ENCODE assay signal across 13 mouse cellular contexts in the genomic region with DNA sequence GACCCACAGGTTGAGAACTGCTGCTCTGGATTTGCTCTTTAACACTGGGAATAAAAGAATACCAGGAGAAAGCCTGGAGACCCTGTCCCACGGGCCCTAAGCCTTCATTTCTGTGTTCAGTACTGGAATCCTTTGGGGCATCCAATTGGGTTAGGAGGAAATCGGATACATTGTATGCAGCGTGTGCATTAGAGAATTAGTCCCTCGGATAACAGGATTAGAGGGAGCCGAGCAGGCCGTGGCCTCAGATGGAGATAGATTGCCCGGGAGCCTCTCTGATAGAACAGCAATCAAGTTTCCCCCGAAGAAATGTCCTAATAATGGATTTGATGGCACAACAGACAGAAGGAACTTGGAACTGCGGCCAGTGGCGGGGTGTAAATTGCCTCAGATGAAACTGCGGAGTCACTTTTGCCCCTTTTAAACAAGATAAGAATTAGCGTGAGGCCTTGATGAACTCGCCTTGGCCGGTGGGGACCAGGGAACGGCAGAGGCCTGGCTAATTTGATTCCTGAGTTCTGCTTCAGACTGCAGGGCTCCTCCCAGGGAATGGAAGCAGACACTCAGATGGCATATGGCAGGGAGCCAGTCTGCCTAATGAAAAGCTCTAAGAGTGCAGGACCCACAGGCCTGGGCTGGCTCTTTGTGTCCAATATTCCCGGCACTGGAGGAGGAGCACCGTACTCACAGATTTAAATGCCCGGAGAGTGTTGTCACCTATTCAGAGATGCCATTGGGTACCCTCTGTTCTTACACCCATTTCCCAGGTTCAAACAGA. TPM values are rescaled to one million over a fixed set of nuclear protein-coding genes. Genes with fewer than 3 reads are reported as not detected.
DNase-seq lines count a peak whose midpoint lies in the region; ATAC-seq and TF ChIP-seq lines count a peak whose summit lies in the region.
"Had no signal": no experiment of that assay in that cellular context is flagged by ENCODE, and none has a peak within 500 bp of the region (broad histone marks: within the 10 kb centered on the region; RNA-seq: fewer than 3 reads in every experiment).

No protein-coding gene starts in this region.

- H3K4me3 ChIP-seq in intestine, embryonic 14.5 days (ENCODE audit: low read depth, low read length) = no peak overlapping the region
- no peak overlapping the region for H3K4me3 ChIP-seq in intestine, postnatal 0 days (ENCODE audit: low read depth, low read length)
- no peak overlapping the region for H3K4me3 ChIP-seq in forebrain, embryonic 13.5 days
- no peak overlapping the region for H3K4me3 ChIP-seq in midbrain, embryonic 13.5 days (replicated peaks)
- H3K4me3 ChIP-seq: megakaryocyte, embryonic 14.5 days had no signal

- H3K9me3 ChIP-seq in intestine, embryonic 14.5 days (ENCODE audit: control insufficient read depth, low read length) = no peaks in the 10 kb centered on the region
- H3K9me3 ChIP-seq in intestine, postnatal 0 days (ENCODE audit: control insufficient read depth) = no peaks in the 10 kb centered on the region
- H3K9me3 ChIP-seq in forebrain, embryonic 13.5 days (replicated peaks) = no peaks in the 10 kb centered on the region
- no peaks in the 10 kb centered on the region for H3K9me3 ChIP-seq in midbrain, embryonic 13.5 days
- H3K9me3 ChIP-seq: megakaryocyte, embryonic 14.5 days had no signal

- no peaks in the 10 kb centered on the region for H3K36me3 ChIP-seq in intestine, embryonic 14.5 days (ENCODE audit: control insufficient read depth, insufficient read depth, low read length)
- H3K36me3 ChIP-seq in intestine, postnatal 0 days (ENCODE audit: control insufficient read depth, insufficient read depth) = no peaks in the 10 kb centered on the region
- H3K36me3 ChIP-seq in forebrain, embryonic 13.5 days (ENCODE audit: poor library complexity, severe bottlenecking) = no peaks in the 10 kb centered on the region
- no peaks in the 10 kb centered on the region for H3K36me3 ChIP-seq in midbrain, embryonic 13.5 days

- intact Hi-C loops in gastrocnemius, postnatal 36 days (cut with DNase I) = no loop called here

- ATAC-seq in intestine, embryonic 14.5 days (replicated peaks; ENCODE audit: low FRiP score, low TSS enrichment, low read depth) = no peak
- ATAC-seq in intestine, postnatal 0 days = no peak
- ATAC-seq in forebrain, embryonic 13.5 days = peak; percentile 65; the same call in 1 of the 2 replicates
- peak; percentile 82 for ATAC-seq in midbrain, embryonic 13.5 days
- ATAC-seq: inflammation-experienced regulatory T-cells, adult 6 months had no signal

- TF ChIP-seq CTCF in intestine, postnatal 0 days (IDR thresholded peaks at IDR 0.05; ENCODE audit: low read depth) = no peak

- no peaks in the 10 kb centered on the region for H3K4me1 ChIP-seq in intestine, embryonic 14.5 days (replicated peaks; ENCODE audit: control insufficient read depth, insufficient read depth, low read length)
- no peaks in the 10 kb centered on the region for H3K4me1 ChIP-seq in intestine, postnatal 0 days (replicated peaks; ENCODE audit: control insufficient read depth, insufficient read depth, low read length)
- peaks cover 22% of the 10 kb centered on the region for H3K4me1 ChIP-seq in forebrain, embryonic 13.5 days
- H3K4me1 ChIP-seq in midbrain, embryonic 13.5 days (replicated peaks) = peaks cover 17% of the 10 kb centered on the region
- H3K4me1 ChIP-seq: megakaryocyte, embryonic 14.5 days had no signal

- no peaks in the 10 kb centered on the region for H3K27me3 ChIP-seq in intestine, embryonic 14.5 days (replicated peaks; ENCODE audit: control insufficient read depth, insufficient read depth, low read length)
- H3K27me3 ChIP-seq in intestine, postnatal 0 days (replicated peaks; ENCODE audit: control insufficient read depth, insufficient read depth, low read length) = no peaks in the 10 kb centered on the region
- no peaks in the 10 kb centered on the region for H3K27me3 ChIP-seq in forebrain, embryonic 13.5 days
- 0 out of 2 replicates have a peak, but pooled peaks cover 3% of the 10 kb centered on the region for H3K27me3 ChIP-seq in midbrain, embryonic 13.5 days

- 64% methylated on average over 18 of the region's 18 CpGs for WGBS in intestine, embryonic 14.5 days
- 65% methylated on average over 18 of the region's 18 CpGs for WGBS in intestine, postnatal 0 days
- 46% methylated on average over 18 of the region's 18 CpGs for WGBS in forebrain, embryonic 13.5 days
- WGBS in midbrain, embryonic 13.5 days = 25% methylated on average over 18 of the region's 18 CpGs

- H3K27ac ChIP-seq in intestine, embryonic 14.5 days (ENCODE audit: low read depth) = no peak overlapping the region
- H3K27ac ChIP-seq in intestine, postnatal 0 days (ENCODE audit: low read depth, low read length) = no peak overlapping the region
- peak overlapping the region; percentile 55 for H3K27ac ChIP-seq in forebrain, embryonic 13.5 days
- peak overlapping the region; percentile 65 for H3K27ac ChIP-seq in midbrain, embryonic 13.5 days

- H3K9ac ChIP-seq in intestine, embryonic 14.5 days (ENCODE audit: low read length) = no peak overlapping the region
- no peak overlapping the region for H3K9ac ChIP-seq in intestine, postnatal 0 days (ENCODE audit: low read depth, low read length)
- 0 out of 2 replicates have a peak overlapping the region, but pooled peaks have one; percentile 14 for H3K9ac ChIP-seq in forebrain, embryonic 13.5 days
- H3K9ac ChIP-seq in midbrain, embryonic 13.5 days (replicated peaks) = no peak overlapping the region

- H3K4me2 ChIP-seq in intestine, embryonic 14.5 days (ENCODE audit: low read length) = no peak overlapping the region
- H3K4me2 ChIP-seq in intestine, postnatal 0 days (replicated peaks; ENCODE audit: low read depth) = no peak overlapping the region
- no peak overlapping the region for H3K4me2 ChIP-seq in forebrain, embryonic 13.5 days
- H3K4me2 ChIP-seq in midbrain, embryonic 13.5 days (replicated peaks) = no peak overlapping the region

- DNase-seq in intestine, embryonic 14.5 days (ENCODE audit: low spot score) = peak; percentile 55
- DNase-seq in Muller cell, postnatal 12 days (ENCODE audit: inconsistent ontology term) = peak; percentile 52
- no peak for DNase-seq in spleen, postnatal 4 days (ENCODE audit: low spot score in 2 of 2)
- no peak for DNase-seq in gastrocnemius, postnatal 36 days
- DNase-seq: kidney, postnatal 4 days; lung, adult 2 months; thymus, postnatal 14 days had no signal

RNA-seq across cellular contexts. Expression of gene Htr3a, which starts 5.3 kb away (rescaled TPM):
- polyA plus RNA-seq in intestine, embryonic 14.5 days (2014; fragmentation: Nextera tagmentation; extraction: Ambion mirVana) = 2.5 and 2.7 TPM in 2 replicates
- polyA plus RNA-seq in intestine, postnatal 0 days (2015; fragmentation: Nextera tagmentation; extraction: Ambion mirVana) = 6.2 and 7.3 TPM in 2 replicates
- polyA plus RNA-seq in forebrain, embryonic 13.5 days (2015; fragmentation: Nextera tagmentation; extraction: Ambion mirVana) = 1.9 and 2.0 TPM in 2 replicates
- 0.46 and 1.2 TPM in 2 replicates for polyA plus RNA-seq in midbrain, embryonic 13.5 days (2015; fragmentation: Nextera tagmentation; extraction: Ambion mirVana)
- not detected for total RNA-seq in gastrocnemius, postnatal 36 days (2021)
- polyA plus RNA-seq: inflammation-experienced regulatory T-cells, adult 6 months had no signal

RNA-seq across cellular contexts. Expression of gene Htr3b, which starts 48.6 kb away (rescaled TPM):
- polyA plus RNA-seq in intestine, embryonic 14.5 days (2014; fragmentation: Nextera tagmentation; extraction: Ambion mirVana) = 2.3 and 3.3 TPM in 2 replicates
- polyA plus RNA-seq in intestine, postnatal 0 days (2015; fragmentation: Nextera tagmentation; extraction: Ambion mirVana) = 0.96 and 1.1 TPM in 2 replicates
- not detected in 2 replicates for polyA plus RNA-seq in forebrain, embryonic 13.5 days (2015; fragmentation: Nextera tagmentation; extraction: Ambion mirVana)
- polyA plus RNA-seq in midbrain, embryonic 13.5 days (2015; fragmentation: Nextera tagmentation; extraction: Ambion mirVana) = not detected in 2 replicates
- total RNA-seq in gastrocnemius, postnatal 36 days (2021) = not detected
- total RNA-seq: left cerebral cortex, postnatal 36 days had no signal
- polyA plus RNA-seq: inflammation-experienced regulatory T-cells, adult 6 months; lung, adult 2 months had no signal

Comparison
In these comparisons a context has a peak if more than half of its experiments do, and no peak if none do; other contexts are left out.
1. ATAC-seq: peak in forebrain, embryonic 13.5 days (single experiment) and midbrain, embryonic 13.5 days (single experiment); none in intestine, embryonic 14.5 days (single experiment) and intestine, postnatal 0 days (single experiment).
2. DNase-seq: peak in intestine, embryonic 14.5 days (single experiment) and Muller cell, postnatal 12 days (single experiment); none in spleen, postnatal 4 days (0 of 2) and gastrocnemius, postnatal 36 days (0 of 2).
3. H3K27ac ChIP-seq: peak in forebrain, embryonic 13.5 days (single experiment) and midbrain, embryonic 13.5 days (single experiment); none in intestine, embryonic 14.5 days (single experiment) and intestine, postnatal 0 days (single experiment).